Mouse (Mus musculus) heart, embryonic 13.5 days (tissue): ENCODE data around the gene Irx4. TPM values are rescaled to one million over a fixed set of nuclear protein-coding genes. Genes with fewer than 3 reads are reported as not detected.
A peak's percentile ranks its signal among the peaks of the same experiment; 100 is the strongest.

Experiments used
- ATAC-seq: fragments of 200-750 bp; cut with Nextera tagmentation; 2 replicates; pipeline ENCODE4 v1.8.0; 2017; ENCODE audit warnings: moderate TSS enrichment; ENCODE audit not compliant: insufficient number of reproducible peaks, low FRiP score, low TSS enrichment; ENCODE audit errors: extremely low read depth
- H3K27ac ChIP-seq: fragments of 300-500 bp; sonication (generic); replicated peaks from 2 replicates; pipeline ENCODE4 v1.5.1; 2015; ENCODE audit warnings: moderate library complexity, mild to moderate bottlenecking, inconsistent platforms
- H3K27me3 ChIP-seq: fragments of 300-500 bp; sonication (generic); replicated peaks from 2 replicates; pipeline ENCODE4 v1.6.1; 2015; ENCODE audit warnings: mild to moderate bottlenecking, inconsistent platforms
- H3K36me3 ChIP-seq: fragments of 300-500 bp; sonication (generic); 2 replicates; pipeline ENCODE4 v1.6.1; 2015; ENCODE audit warnings: mild to moderate bottlenecking, inconsistent platforms
- H3K4me1 ChIP-seq: fragments of 300-500 bp; sonication (generic); 2 replicates; pipeline ENCODE4 v1.6.1; 2015; ENCODE audit warnings: inconsistent platforms
- H3K4me2 ChIP-seq: fragments of 300-500 bp; sonication (generic); 2 replicates; pipeline ENCODE4 v1.6.1; 2015; ENCODE audit warnings: inconsistent platforms, mild to moderate bottlenecking, moderate library complexity
- H3K4me3 ChIP-seq: fragments of 300-500 bp; sonication (generic); 2 replicates; pipeline ENCODE4 v1.5.1; 2015; ENCODE audit warnings: moderate library complexity, mild to moderate bottlenecking, inconsistent platforms
- H3K9ac ChIP-seq: fragments of 300-500 bp; sonication (generic); 2 replicates; pipeline ENCODE4 v1.6.1; 2015; ENCODE audit warnings: inconsistent platforms, mild to moderate bottlenecking, moderate library complexity
- H3K9me3 ChIP-seq: fragments of 300-500 bp; sonication (generic); 2 replicates; pipeline ENCODE4 v1.6.1; 2016; ENCODE audit warnings: inconsistent platforms
- WGBS: fragments of 180-500 bp; shearing (Covaris S2); methylation state at CpG from one replicate; pipeline ENCODE4 v1.1.7; 2015; ENCODE audit warnings: mixed read lengths; 5-methylcytosine and 5-hydroxymethylcytosine counted together
- polyA plus RNA-seq: library from polyadenylated mRNA; unstranded; fragments of >200 nt; fragmentation: Nextera tagmentation; extraction: Ambion mirVana; gene quantifications from 2 replicates; pipeline ENCODE4 v1.2.1, GENCODE M21; 2015

Gene Irx4
- polyA plus RNA-seq = 45.9 and 50.1 TPM in 2 replicates

GRCm38 (mm10) chr13:73260354-73261035 is at the start of gene Irx4:
Irx4 (plus strand) TSS chr13:73260479.
- ATAC-seq = 0 out of 2 replicates have a peak, but pooled peaks have one; percentile 34

GRCm38 (mm10) chr13:73214301-73214700 is 46.0 kb upstream of the Irx4 start:
- no peaks in the 10 kb centered on the region for H3K4me1 ChIP-seq
- H3K27ac ChIP-seq = no peak overlapping the region
- H3K4me3 ChIP-seq = no peak overlapping the region
- no peak for ATAC-seq
- H3K36me3 ChIP-seq = no peaks in the 10 kb centered on the region
- no peak overlapping the region for H3K9ac ChIP-seq
- no peak overlapping the region for H3K4me2 ChIP-seq
- WGBS = 57% methylated on average over 10 of the region's 10 CpGs
- H3K27me3 ChIP-seq = no peaks in the 10 kb centered on the region
- H3K9me3 ChIP-seq = no peaks in the 10 kb centered on the region; the same call in 1 of the 2 replicates

More at GRCm38 (mm10) chr13:73260354-73261035, at the start of gene Irx4:
- Histone ChIP-seq H3K36me3 (0 out of 2 replicates have a peak, but pooled peaks cover 5% of the 10 kb centered on the region), H3K9me3 (no peaks in the 10 kb centered on the region), H3K4me2 (peak within 1 kb of the TSS; percentile 78), H3K27me3 (peaks cover 99% of the 10 kb centered on the region), H3K9ac (peak within 1 kb of the TSS; percentile 93), H3K27ac (peak within 1 kb of the TSS; percentile 93), H3K4me1 (peaks cover 44% of the 10 kb centered on the region), H3K4me3 (peak within 1 kb of the TSS; percentile 66)
- under 1% methylated on average over 83 of the region's 86 CpGs for WGBS

GRCm38 (mm10) chr13:73236461-73236860 is 23.8 kb upstream of the Irx4 start:
- WGBS = 49% methylated on average over 8 of the region's 8 CpGs
- Histone ChIP-seq H3K9me3 (no peaks in the 10 kb centered on the region), H3K36me3 (no peaks in the 10 kb centered on the region), H3K4me3 (no peak overlapping the region), H3K27ac (no peak overlapping the region), H3K27me3 (no peaks in the 10 kb centered on the region), H3K4me2 (no peak overlapping the region), H3K4me1 (no peaks in the 10 kb centered on the region), H3K9ac (no peak overlapping the region)
- no peak for ATAC-seq

GRCm38 (mm10) chr13:73239191-73239746 is 21.0 kb upstream of the Irx4 start:
- Histone ChIP-seq H3K4me1 (no peaks in the 10 kb centered on the region), H3K27ac (no peak overlapping the region), H3K4me3 (no peak overlapping the region), H3K36me3 (no peaks in the 10 kb centered on the region), H3K9ac (no peak overlapping the region), H3K4me2 (no peak overlapping the region), H3K27me3 (no peaks in the 10 kb centered on the region), H3K9me3 (peaks cover 5% of the 10 kb centered on the region)
- WGBS = 87% methylated on average over 4 of the region's 4 CpGs
- no peak for ATAC-seq

- no peak for ATAC-seq
- H3K4me3 ChIP-seq = no peak overlapping the region
- no peaks in the 10 kb centered on the region for H3K36me3 ChIP-seq
- H3K4me2 ChIP-seq = no peak overlapping the region
- WGBS = 78% methylated on average over 5 of the region's 5 CpGs
- H3K4me1 ChIP-seq = no peaks in the 10 kb centered on the region
- H3K27me3 ChIP-seq = no peaks in the 10 kb centered on the region
- peaks cover 6% of the 10 kb centered on the region for H3K9me3 ChIP-seq
- H3K27ac ChIP-seq = no peak overlapping the region
- no peak overlapping the region for H3K9ac ChIP-seq
Observed at GRCm38 (mm10) chr13:73242556-73242955, 17.7 kb upstream of the Irx4 start.

GRCm38 (mm10) chr13:73246961-73247360 is 13.3 kb upstream of the Irx4 start:
- ATAC-seq = no peak
- WGBS = 73% methylated on average over 4 of the region's 4 CpGs
- Histone ChIP-seq H3K4me1 (no peaks in the 10 kb centered on the region), H3K27me3 (peaks cover 31% of the 10 kb centered on the region), H3K4me3 (no peak overlapping the region), H3K9me3 (peaks cover 6% of the 10 kb centered on the region), H3K36me3 (no peaks in the 10 kb centered on the region), H3K4me2 (no peak overlapping the region), H3K27ac (no peak overlapping the region), H3K9ac (no peak overlapping the region)

GRCm38 (mm10) chr13:73251222-73251621 is 9.1 kb upstream of the Irx4 start:
- Histone ChIP-seq H3K4me3 (no peak overlapping the region), H3K4me1 (no peaks in the 10 kb centered on the region), H3K27me3 (peaks cover 53% of the 10 kb centered on the region), H3K9ac (no peak overlapping the region), H3K27ac (no peak overlapping the region), H3K9me3 (no peaks in the 10 kb centered on the region), H3K4me2 (no peak overlapping the region), H3K36me3 (no peaks in the 10 kb centered on the region)
- 37% methylated on average over 7 of the region's 7 CpGs for WGBS
- no peak for ATAC-seq

- H3K9me3 ChIP-seq = no peaks in the 10 kb centered on the region
- no peak overlapping the region for H3K4me2 ChIP-seq
- WGBS = 49% methylated on average over 5 of the region's 5 CpGs
- no peak overlapping the region for H3K9ac ChIP-seq
- ATAC-seq = no peak
- no peak overlapping the region for H3K27ac ChIP-seq
- H3K27me3 ChIP-seq = peaks cover 61% of the 10 kb centered on the region
- H3K4me1 ChIP-seq = no peaks in the 10 kb centered on the region
- H3K4me3 ChIP-seq = no peak overlapping the region
- no peaks in the 10 kb centered on the region for H3K36me3 ChIP-seq
Observed at GRCm38 (mm10) chr13:73252022-73252421, 8.3 kb upstream of the Irx4 start.

- Histone ChIP-seq H3K4me2 (no peak overlapping the region), H3K9ac (no peak overlapping the region; the same call in 1 of the 2 replicates), H3K27me3 (peaks cover 90% of the 10 kb centered on the region), H3K27ac (0 out of 2 replicates have a peak overlapping the region, but pooled peaks have one; percentile 93), H3K9me3 (no peaks in the 10 kb centered on the region), H3K4me3 (no peak overlapping the region), H3K4me1 (peaks cover 24% of the 10 kb centered on the region), H3K36me3 (no peaks in the 10 kb centered on the region)
- ATAC-seq = no peak
- WGBS = 41% methylated on average over 4 of the region's 4 CpGs
Observed at GRCm38 (mm10) chr13:73258415-73258814, 1.9 kb upstream of the Irx4 start.

- peak overlapping the region; percentile 66 for H3K4me3 ChIP-seq
- WGBS = 15% methylated on average over 10 of the region's 10 CpGs
- peak overlapping the region; percentile 78 for H3K4me2 ChIP-seq
- peak overlapping the region; percentile 93 for H3K27ac ChIP-seq
- no peak for ATAC-seq
- peak overlapping the region; percentile 93 for H3K9ac ChIP-seq
- H3K9me3 ChIP-seq = no peaks in the 10 kb centered on the region
- H3K4me1 ChIP-seq = peaks cover 36% of the 10 kb centered on the region
- peaks cover 95% of the 10 kb centered on the region for H3K27me3 ChIP-seq
- H3K36me3 ChIP-seq = no peaks in the 10 kb centered on the region
Observed at GRCm38 (mm10) chr13:73259577-73260353, 514 bp upstream of the Irx4 start.

GRCm38 (mm10) chr13:73261036-73261730 is 904 bp downstream of the Irx4 start:
- no peak for ATAC-seq
- H3K27me3 ChIP-seq = peaks cover 98% of the 10 kb centered on the region
- H3K36me3 ChIP-seq = 0 out of 2 replicates have a peak, but pooled peaks cover 5% of the 10 kb centered on the region
- peak overlapping the region; percentile 93 for H3K9ac ChIP-seq
- H3K4me1 ChIP-seq = peaks cover 48% of the 10 kb centered on the region
- no peaks in the 10 kb centered on the region for H3K9me3 ChIP-seq
- WGBS = 5% methylated on average over 18 of the region's 25 CpGs
- H3K4me2 ChIP-seq = peak overlapping the region; percentile 78
- peak overlapping the region; percentile 66 for H3K4me3 ChIP-seq
- H3K27ac ChIP-seq = peak overlapping the region; percentile 93
